Mouse (Mus musculus): Measurements from ENCODE around the gene Shroom3. TPM values are rescaled to one million over a fixed set of nuclear protein-coding genes. Genes with fewer than 3 reads are reported as not detected.

Shroom3 gene
- polyA plus RNA-seq, 1 experiment from 2014 or later, result 2.9 TPM

GRCm38 (mm10) chr5:92760542-92760941 lies 77.3 kb downstream of the Shroom3 start:
- Histone ChIP-seq H3K9ac (replicated peaks; ENCODE audit: low read depth, low read length) (no peak overlapping the region), H3K27me3 (ENCODE audit: control insufficient read depth, insufficient read depth, low read length) (no peaks in the 10 kb centered on the region), H3K4me1 (ENCODE audit: control insufficient read depth, insufficient read depth, low read length) (no peaks in the 10 kb centered on the region), H3K4me2 (ENCODE audit: low read depth, low read length) (no peak overlapping the region), H3K27ac (ENCODE audit: low read depth, low read length) (no peak overlapping the region), H3K9me3 (ENCODE audit: control insufficient read depth, low read length) (no peaks in the 10 kb centered on the region), H3K4me3 (ENCODE audit: low read depth, low read length) (no peak overlapping the region), H3K36me3 (ENCODE audit: control insufficient read depth, insufficient read depth, low read length) (no peaks in the 10 kb centered on the region)
- no peak for ATAC-seq (ENCODE audit: low read depth)
- WGBS, result 72% methylated on average over 7 of the region's 7 CpGs

GRCm38 (mm10) chr5:92761615-92762353 lies 78.5 kb downstream of the Shroom3 start:
- no peaks in the 10 kb centered on the region for H3K4me1 ChIP-seq (ENCODE audit: control insufficient read depth, insufficient read depth, low read length)
- ATAC-seq (ENCODE audit: low read depth), result no peak
- no peaks in the 10 kb centered on the region for H3K36me3 ChIP-seq (ENCODE audit: control insufficient read depth, insufficient read depth, low read length)
- no peaks in the 10 kb centered on the region for H3K27me3 ChIP-seq (ENCODE audit: control insufficient read depth, insufficient read depth, low read length)
- H3K4me3 ChIP-seq (ENCODE audit: low read depth, low read length), result no peak overlapping the region
- H3K9me3 ChIP-seq (ENCODE audit: control insufficient read depth, low read length), result no peaks in the 10 kb centered on the region
- H3K27ac ChIP-seq (ENCODE audit: low read depth, low read length), result no peak overlapping the region
- H3K9ac ChIP-seq (replicated peaks; ENCODE audit: low read depth, low read length), result no peak overlapping the region
- no peak overlapping the region for H3K4me2 ChIP-seq (ENCODE audit: low read depth, low read length)
- WGBS, result 81% methylated on average over 9 of the region's 9 CpGs

GRCm38 (mm10) chr5:92762425-92762824 lies 79.2 kb downstream of the Shroom3 start:
- Histone ChIP-seq H3K27me3 (ENCODE audit: control insufficient read depth, insufficient read depth, low read length) (no peaks in the 10 kb centered on the region), H3K4me3 (ENCODE audit: low read depth, low read length) (no peak overlapping the region), H3K9me3 (ENCODE audit: control insufficient read depth, low read length) (no peaks in the 10 kb centered on the region), H3K36me3 (ENCODE audit: control insufficient read depth, insufficient read depth, low read length) (no peaks in the 10 kb centered on the region), H3K4me2 (ENCODE audit: low read depth, low read length) (no peak overlapping the region), H3K9ac (replicated peaks; ENCODE audit: low read depth, low read length) (no peak overlapping the region), H3K4me1 (ENCODE audit: control insufficient read depth, insufficient read depth, low read length) (no peaks in the 10 kb centered on the region), H3K27ac (ENCODE audit: low read depth, low read length) (no peak overlapping the region)
- ATAC-seq (ENCODE audit: low read depth), result no peak
- WGBS, result 85% methylated on average over 5 of the region's 5 CpGs

DNA sequence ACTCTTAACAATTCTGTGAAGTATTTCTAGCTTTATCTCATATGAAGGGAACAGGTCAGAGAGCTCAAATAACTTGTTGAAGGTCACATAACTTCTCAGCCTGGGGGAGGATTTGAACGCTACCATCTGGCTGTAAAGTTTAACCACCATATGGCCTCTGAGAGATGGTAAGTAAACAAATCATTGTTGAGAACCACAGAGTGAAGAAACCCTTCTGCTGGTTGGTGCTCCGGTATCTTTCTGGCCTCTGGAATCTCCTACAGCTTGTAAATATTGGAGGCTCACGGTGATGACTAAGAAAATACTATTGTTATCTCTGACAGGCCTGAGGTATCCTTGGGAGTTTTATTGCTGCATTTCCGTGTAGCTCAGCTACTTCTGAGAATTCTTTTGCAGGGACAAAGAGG lies 80.3 kb downstream of the Shroom3 start:
- Histone ChIP-seq H3K36me3 (ENCODE audit: control insufficient read depth, insufficient read depth, low read length) (no peaks in the 10 kb centered on the region), H3K27ac (ENCODE audit: low read depth, low read length) (no peak overlapping the region), H3K9ac (replicated peaks; ENCODE audit: low read depth, low read length) (no peak overlapping the region), H3K4me2 (ENCODE audit: low read depth, low read length) (no peak overlapping the region), H3K27me3 (ENCODE audit: control insufficient read depth, insufficient read depth, low read length) (no peaks in the 10 kb centered on the region), H3K4me1 (ENCODE audit: control insufficient read depth, insufficient read depth, low read length) (no peaks in the 10 kb centered on the region), H3K4me3 (ENCODE audit: low read depth, low read length) (no peak overlapping the region), H3K9me3 (ENCODE audit: control insufficient read depth, low read length) (no peaks in the 10 kb centered on the region)
- no peak for ATAC-seq (ENCODE audit: low read depth)
- WGBS, result 10% methylated on average over 4 of the region's 4 CpGs

- H3K4me2 ChIP-seq (ENCODE audit: low read depth, low read length), result no peak overlapping the region
- 61% methylated on average over 4 of the region's 4 CpGs for WGBS
- no peaks in the 10 kb centered on the region for H3K27me3 ChIP-seq (ENCODE audit: control insufficient read depth, insufficient read depth, low read length)
- no peaks in the 10 kb centered on the region for H3K9me3 ChIP-seq (ENCODE audit: control insufficient read depth, low read length)
- no peaks in the 10 kb centered on the region for H3K4me1 ChIP-seq (ENCODE audit: control insufficient read depth, insufficient read depth, low read length)
- H3K36me3 ChIP-seq (ENCODE audit: control insufficient read depth, insufficient read depth, low read length), result no peaks in the 10 kb centered on the region
- H3K4me3 ChIP-seq (ENCODE audit: low read depth, low read length), result no peak overlapping the region
- H3K9ac ChIP-seq (replicated peaks; ENCODE audit: low read depth, low read length), result no peak overlapping the region
- no peak overlapping the region for H3K27ac ChIP-seq (ENCODE audit: low read depth, low read length)
- no peak for ATAC-seq (ENCODE audit: low read depth)
Measured at GRCm38 (mm10) chr5:92766301-92766700, 83.1 kb downstream of the Shroom3 start.

GRCm38 (mm10) chr5:92767194-92767777 lies 84.1 kb downstream of the Shroom3 start:
- no peak overlapping the region for H3K4me3 ChIP-seq (ENCODE audit: low read depth, low read length)

GRCm38 (mm10) chr5:92767857-92768291 lies 84.6 kb downstream of the Shroom3 start:
- WGBS, result 61% methylated on average over 6 of the region's 6 CpGs
- Histone ChIP-seq H3K27me3 (ENCODE audit: control insufficient read depth, insufficient read depth, low read length) (no peaks in the 10 kb centered on the region), H3K9me3 (ENCODE audit: control insufficient read depth, low read length) (no peaks in the 10 kb centered on the region), H3K27ac (ENCODE audit: low read depth, low read length) (no peak overlapping the region), H3K4me2 (ENCODE audit: low read depth, low read length) (no peak overlapping the region), H3K9ac (replicated peaks; ENCODE audit: low read depth, low read length) (no peak overlapping the region), H3K36me3 (ENCODE audit: control insufficient read depth, insufficient read depth, low read length) (no peaks in the 10 kb centered on the region), H3K4me1 (ENCODE audit: control insufficient read depth, insufficient read depth, low read length) (no peaks in the 10 kb centered on the region), H3K4me3 (ENCODE audit: low read depth, low read length) (no peak overlapping the region)
- no peak for ATAC-seq (ENCODE audit: low read depth)

More at GRCm38 (mm10) chr5:92767194-92767777, 84.1 kb downstream of the Shroom3 start:
- Histone ChIP-seq H3K4me1 (ENCODE audit: control insufficient read depth, insufficient read depth, low read length) (no peaks in the 10 kb centered on the region), H3K9me3 (ENCODE audit: control insufficient read depth, low read length) (no peaks in the 10 kb centered on the region), H3K27me3 (ENCODE audit: control insufficient read depth, insufficient read depth, low read length) (no peaks in the 10 kb centered on the region), H3K27ac (ENCODE audit: low read depth, low read length) (no peak overlapping the region), H3K36me3 (ENCODE audit: control insufficient read depth, insufficient read depth, low read length) (no peaks in the 10 kb centered on the region), H3K9ac (replicated peaks; ENCODE audit: low read depth, low read length) (no peak overlapping the region), H3K4me2 (ENCODE audit: low read depth, low read length) (no peak overlapping the region)
- no peak for ATAC-seq (ENCODE audit: low read depth)
- 57% methylated on average over 7 of the region's 7 CpGs for WGBS

GRCm38 (mm10) chr5:92773821-92774220 lies 90.6 kb downstream of the Shroom3 start:
- no peak for ATAC-seq (ENCODE audit: low read depth)
- Histone ChIP-seq H3K27me3 (ENCODE audit: control insufficient read depth, insufficient read depth, low read length) (no peaks in the 10 kb centered on the region), H3K4me3 (ENCODE audit: low read depth, low read length) (no peak overlapping the region), H3K4me1 (ENCODE audit: control insufficient read depth, insufficient read depth, low read length) (no peaks in the 10 kb centered on the region), H3K4me2 (ENCODE audit: low read depth, low read length) (no peak overlapping the region), H3K9me3 (ENCODE audit: control insufficient read depth, low read length) (no peaks in the 10 kb centered on the region), H3K27ac (ENCODE audit: low read depth, low read length) (no peak overlapping the region), H3K9ac (replicated peaks; ENCODE audit: low read depth, low read length) (no peak overlapping the region), H3K36me3 (ENCODE audit: control insufficient read depth, insufficient read depth, low read length) (no peaks in the 10 kb centered on the region)
- 85% methylated on average over 3 of the region's 3 CpGs for WGBS

DNA sequence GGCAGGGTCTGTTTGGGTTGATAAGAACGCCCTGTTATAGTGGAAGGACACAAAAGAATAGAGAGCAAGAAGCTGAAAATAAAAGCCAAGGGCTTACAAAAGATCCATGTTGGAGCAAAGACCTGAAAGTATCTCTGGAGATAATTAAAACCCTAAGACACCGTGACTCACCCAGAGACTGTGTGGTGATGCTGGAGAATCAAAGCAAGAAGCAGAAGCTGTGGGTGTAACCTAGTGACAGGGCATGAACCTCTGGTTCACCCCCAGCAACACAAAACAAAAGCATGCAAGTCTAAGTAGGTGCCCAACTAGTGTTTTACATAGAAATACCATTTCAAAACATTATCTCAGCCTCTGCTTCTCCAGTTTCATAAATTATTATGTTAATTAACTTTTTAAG lies 91.2 kb downstream of the Shroom3 start:
- ATAC-seq (ENCODE audit: low read depth), result no peak
- Histone ChIP-seq H3K27me3 (ENCODE audit: control insufficient read depth, insufficient read depth, low read length) (no peaks in the 10 kb centered on the region), H3K36me3 (ENCODE audit: control insufficient read depth, insufficient read depth, low read length) (no peaks in the 10 kb centered on the region), H3K27ac (ENCODE audit: low read depth, low read length) (no peak overlapping the region), H3K9ac (replicated peaks; ENCODE audit: low read depth, low read length) (no peak overlapping the region), H3K4me2 (ENCODE audit: low read depth, low read length) (no peak overlapping the region), H3K4me3 (ENCODE audit: low read depth, low read length) (no peak overlapping the region), H3K9me3 (ENCODE audit: control insufficient read depth, low read length) (no peaks in the 10 kb centered on the region), H3K4me1 (ENCODE audit: control insufficient read depth, insufficient read depth, low read length) (no peaks in the 10 kb centered on the region)
- 73% methylated on average over 2 of the region's 2 CpGs for WGBS
